Mouse (Mus musculus) ES-E14 (cell line): ENCODE measurements around the gene Fras1.

Experiments used
- CHD2 ChIP-seq: IDR thresholded peaks from 2 replicates; pipeline ENCODE4 v1.6.1; 2014; ENCODE audit warnings: mild to moderate bottlenecking, low read depth, low read length, inconsistent platforms
- HCFC1 ChIP-seq: IDR thresholded peaks from 2 replicates; pipeline ENCODE4 v1.6.1; 2012; ENCODE audit warnings: low read length, inconsistent platforms, borderline replicate concordance; ENCODE audit not compliant: insufficient read depth
- ZNF384 ChIP-seq: IDR thresholded peaks from 2 replicates; pipeline ENCODE4 v1.6.1; 2012; ENCODE audit warnings: low read depth, low read length, inconsistent platforms

GRCm38 (mm10) chr5:96373986-96374901, 489 bp downstream of the Fras1 start:
- TF ChIP-seq CHD2 (no peak), ZNF384 (no peak), HCFC1 (no peak)
